Mouse (Mus musculus) hindbrain, postnatal 0 days (tissue): ENCODE data around the gene Ppp1r9b. TPM values are rescaled to one million over a fixed set of nuclear protein-coding genes. Genes with fewer than 3 reads are reported as not detected.
A peak's percentile ranks its signal among the peaks of the same experiment; 100 is the strongest.

ENCODE experiments used
- ATAC-seq: fragments of 200-750 bp; cut with Nextera tagmentation; 2 replicates; pipeline ENCODE4 v1.8.0; 2017; ENCODE audit warnings: mild to moderate bottlenecking, moderate TSS enrichment, moderate library complexity
- DNase-seq: peaks from one replicate; pipeline ENCODE4 v3.0.0-alpha.2; 2015; ENCODE audit warnings: low spot score
- H3K27ac ChIP-seq: fragments of 300-500 bp; sonication (generic); 2 replicates; pipeline ENCODE4 v1.5.1; 2014; ENCODE audit warnings: mild to moderate bottlenecking
- H3K27me3 ChIP-seq: fragments of 300-500 bp; sonication (generic); 2 replicates; pipeline ENCODE4 v1.6.1; 2014; ENCODE audit warnings: low read length, mixed read lengths; ENCODE audit not compliant: insufficient read depth
- H3K36me3 ChIP-seq: fragments of 300-500 bp; sonication (generic); 2 replicates; pipeline ENCODE4 v1.6.1; 2014; ENCODE audit warnings: low read length, mixed read lengths; ENCODE audit not compliant: insufficient read depth
- H3K4me1 ChIP-seq: fragments of 300-500 bp; sonication (generic); 2 replicates; pipeline ENCODE4 v1.6.1; 2014; ENCODE audit warnings: antibody characterized with exemption, low read length, mixed read lengths; ENCODE audit not compliant: insufficient read depth
- H3K4me2 ChIP-seq: fragments of 300-500 bp; sonication (generic); 2 replicates; pipeline ENCODE4 v1.6.1; 2014; ENCODE audit warnings: low read depth, mild to moderate bottlenecking, low read length, moderate library complexity, mixed read lengths
- H3K4me3 ChIP-seq: fragments of 300-500 bp; sonication (generic); 2 replicates; pipeline ENCODE4 v1.5.1; 2014; ENCODE audit warnings: low read length
- H3K9ac ChIP-seq: fragments of 300-500 bp; sonication (generic); replicated peaks from 2 replicates; pipeline ENCODE4 v1.6.1; 2014; ENCODE audit warnings: mild to moderate bottlenecking, low read length, moderate library complexity, mixed read lengths
- H3K9me3 ChIP-seq: fragments of 300-500 bp; sonication (generic); 2 replicates; pipeline ENCODE4 v1.6.1; 2016; ENCODE audit warnings: low read length, mixed read lengths
- CTCF ChIP-seq: IDR thresholded peaks from 2 replicates; pipeline ENCODE4 v1.5.1; 2016; ENCODE audit warnings: antibody characterized with exemption, control low read depth, low read depth
- WGBS: fragments of 180-500 bp; shearing (Covaris S2); extraction: QIAGEN DNeasy Blood & Tissue Kit; methylation state at CpG from one replicate; pipeline ENCODE4 v1.1.7; 2014; 5-methylcytosine and 5-hydroxymethylcytosine counted together
- polyA plus RNA-seq: library from polyadenylated mRNA; unstranded; fragments of >200 nt; fragmentation: Nextera tagmentation; extraction: Ambion mirVana; gene quantifications from 2 replicates; pipeline ENCODE4 v1.2.1, GENCODE M21; 2015
- total RNA-seq: library from RNA; depleted of rRNA; stranded (reverse); fragments of >200 nt; gene quantifications from 2 replicates; pipeline ENCODE4 v1.2.3, GENCODE M21; 2014; rRNA removed

Ppp1r9b gene
- total RNA-seq, result 170 and 190 TPM in 2 replicates
- polyA plus RNA-seq, result 18.8 and 19.4 TPM in 2 replicates

DNA sequence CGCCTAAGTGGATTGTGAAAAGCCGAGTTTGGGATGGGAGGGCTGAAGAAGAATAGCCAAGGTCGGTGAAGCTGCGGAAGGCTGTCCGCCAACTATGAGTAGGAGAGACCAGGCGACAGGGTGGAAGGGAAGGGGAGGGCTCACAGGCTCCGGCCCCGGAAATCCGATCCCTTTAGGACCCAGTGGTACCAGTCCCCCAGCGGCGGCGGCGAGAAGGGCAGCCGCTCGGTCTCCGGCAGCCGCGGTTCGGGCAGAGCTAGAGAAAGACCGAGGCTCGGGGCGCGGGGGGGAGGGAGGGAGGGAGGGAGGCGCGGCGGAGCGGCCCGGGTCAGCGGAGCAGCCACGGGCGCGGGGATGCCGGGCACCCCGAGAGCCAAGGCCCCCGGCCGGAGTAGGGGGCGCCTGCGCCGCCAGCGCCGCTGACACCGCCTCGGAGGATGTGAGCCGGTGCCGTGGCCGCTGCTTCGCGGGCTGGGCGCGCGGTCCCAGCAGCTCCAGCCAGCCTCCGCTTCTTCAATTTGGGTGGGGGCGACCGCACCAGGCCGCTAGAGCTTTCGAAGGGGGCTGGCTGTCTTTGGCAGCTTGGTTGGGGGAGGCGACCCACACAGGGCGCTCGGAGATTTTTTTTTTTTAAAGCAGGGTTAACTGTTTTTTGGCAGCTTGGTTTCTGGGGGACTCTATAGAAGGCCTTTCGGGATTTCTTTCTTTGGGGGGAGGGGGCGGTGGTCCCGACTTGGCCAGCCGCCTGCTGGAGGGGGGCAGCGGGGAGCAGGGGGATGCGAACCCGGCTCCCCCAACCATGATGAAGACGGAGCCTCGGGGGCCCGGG is at the start of gene Ppp1r9b:
Gene Ppp1r9b (plus strand): TSS at position 287 of the 829 bp plus-strand sequence.
- Histone ChIP-seq H3K4me2 (peak within 1 kb of the TSS; percentile 99), H3K4me1 (peaks cover 48% of the 10 kb centered on the region), H3K9me3 (no peaks in the 10 kb centered on the region), H3K27me3 (no peaks in the 10 kb centered on the region), H3K4me3 (peak within 1 kb of the TSS; percentile 74), H3K36me3 (no peaks in the 10 kb centered on the region), H3K27ac (peak within 1 kb of the TSS; percentile 89), H3K9ac (peak within 1 kb of the TSS; percentile 85)
- DNase-seq (peak; percentile 93), ATAC-seq (peak; percentile 87)
- 2% methylated on average over 60 of the region's 69 CpGs for WGBS
- TF ChIP-seq CTCF, result peak; percentile 79

DNA sequence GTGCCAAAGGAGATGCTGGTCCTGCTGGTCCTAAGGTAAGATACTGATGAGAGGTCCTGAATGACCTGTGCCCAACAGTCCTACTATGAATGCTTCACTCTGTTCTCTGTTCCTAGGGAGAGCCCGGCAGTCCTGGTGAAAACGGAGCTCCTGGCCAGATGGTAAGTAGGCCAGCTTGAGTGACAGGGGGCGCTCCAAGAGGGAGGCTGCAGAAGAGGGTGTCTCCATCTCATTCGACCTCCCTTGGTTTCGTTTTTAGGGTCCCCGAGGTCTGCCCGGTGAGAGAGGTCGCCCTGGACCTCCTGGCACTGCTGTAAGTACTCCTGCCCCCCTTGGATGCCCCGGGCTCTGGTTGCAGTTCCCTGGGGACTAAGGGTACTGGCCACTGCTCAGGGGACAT is 49.7 kb upstream of the Ppp1r9b start:
- Histone ChIP-seq H3K36me3 (no peaks in the 10 kb centered on the region), H3K4me1 (no peaks in the 10 kb centered on the region), H3K4me3 (no peak overlapping the region), H3K9ac (no peak overlapping the region), H3K27me3 (peaks cover 10% of the 10 kb centered on the region; the same call in 1 of the 2 replicates), H3K4me2 (no peak overlapping the region), H3K27ac (no peak overlapping the region), H3K9me3 (no peaks in the 10 kb centered on the region)
- WGBS, result 55% methylated on average over 9 of the region's 9 CpGs
- no peak for TF ChIP-seq CTCF
- ATAC-seq (no peak), DNase-seq (no peak)

DNA sequence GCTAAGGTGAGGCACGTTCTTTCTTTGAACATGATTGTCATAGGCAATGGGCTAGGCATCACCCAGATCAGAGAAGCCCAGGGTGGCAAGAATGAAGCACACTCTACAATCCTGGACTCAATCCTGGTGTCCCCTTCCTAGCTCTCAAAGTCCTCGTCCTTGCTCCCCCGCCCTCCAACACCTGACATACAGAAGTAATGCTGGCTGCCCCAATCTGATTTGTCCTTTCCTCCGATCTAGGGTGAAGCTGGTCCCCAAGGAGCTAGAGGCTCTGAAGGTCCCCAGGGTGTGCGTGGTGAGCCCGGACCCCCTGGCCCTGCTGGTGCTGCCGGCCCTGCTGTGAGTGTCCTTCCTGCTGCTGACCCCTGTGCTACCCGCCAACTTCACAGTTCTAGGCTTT is 49.1 kb upstream of the Ppp1r9b start:
- H3K27me3 ChIP-seq, result 0 out of 2 replicates have a peak, but pooled peaks cover 6% of the 10 kb centered on the region
- WGBS, result 82% methylated on average over 8 of the region's 8 CpGs
- ATAC-seq (no peak), DNase-seq (no peak)
- no peaks in the 10 kb centered on the region for H3K4me1 ChIP-seq
- H3K36me3 ChIP-seq, result no peaks in the 10 kb centered on the region
- no peak for TF ChIP-seq CTCF
- H3K9me3 ChIP-seq, result no peaks in the 10 kb centered on the region
- H3K27ac ChIP-seq, result no peak overlapping the region
- no peak overlapping the region for H3K4me3 ChIP-seq
- H3K4me2 ChIP-seq, result no peak overlapping the region
- no peak overlapping the region for H3K9ac ChIP-seq

DNA sequence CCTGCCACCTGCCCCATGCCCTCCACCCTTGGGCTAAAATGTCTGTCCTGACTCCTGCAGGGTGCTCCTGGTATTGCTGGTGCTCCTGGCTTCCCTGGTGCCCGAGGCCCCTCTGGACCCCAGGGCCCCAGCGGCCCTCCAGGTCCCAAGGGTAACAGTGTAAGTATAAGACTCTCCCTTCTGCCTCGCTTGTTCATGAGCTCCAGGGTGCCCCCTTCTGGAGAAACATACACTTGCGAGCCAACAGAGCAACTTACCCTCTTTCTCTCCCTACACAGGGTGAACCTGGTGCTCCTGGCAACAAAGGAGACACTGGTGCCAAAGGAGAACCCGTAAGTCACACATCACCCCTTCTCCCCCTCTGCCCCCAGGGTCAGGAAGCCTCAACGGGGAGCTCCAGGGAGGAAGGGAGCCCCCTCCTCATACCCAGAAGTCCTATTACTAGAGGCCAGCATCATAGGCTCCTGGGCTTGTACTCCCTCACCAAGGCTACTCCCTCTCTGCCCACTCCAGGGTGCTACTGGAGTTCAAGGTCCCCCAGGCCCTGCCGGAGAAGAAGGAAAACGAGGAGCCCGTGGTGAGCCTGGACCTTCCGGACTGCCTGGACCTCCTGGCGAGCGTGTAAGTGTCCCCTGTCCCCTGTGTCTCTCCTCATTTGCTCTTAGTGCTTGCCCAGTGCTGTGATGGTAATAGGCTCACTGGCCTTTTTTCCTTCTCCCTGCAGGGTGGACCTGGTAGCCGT is 48.4 kb upstream of the Ppp1r9b start:
- Histone ChIP-seq H3K4me1 (no peaks in the 10 kb centered on the region), H3K36me3 (no peaks in the 10 kb centered on the region), H3K4me3 (no peak overlapping the region), H3K27ac (no peak overlapping the region), H3K9me3 (no peaks in the 10 kb centered on the region), H3K4me2 (no peak overlapping the region), H3K27me3 (0 out of 2 replicates have a peak, but pooled peaks cover 3% of the 10 kb centered on the region), H3K9ac (no peak overlapping the region)
- DNase-seq (peak; percentile 23), ATAC-seq (no peak)
- TF ChIP-seq CTCF, result peak; percentile 46
- 57% methylated on average over 12 of the region's 13 CpGs for WGBS

DNA sequence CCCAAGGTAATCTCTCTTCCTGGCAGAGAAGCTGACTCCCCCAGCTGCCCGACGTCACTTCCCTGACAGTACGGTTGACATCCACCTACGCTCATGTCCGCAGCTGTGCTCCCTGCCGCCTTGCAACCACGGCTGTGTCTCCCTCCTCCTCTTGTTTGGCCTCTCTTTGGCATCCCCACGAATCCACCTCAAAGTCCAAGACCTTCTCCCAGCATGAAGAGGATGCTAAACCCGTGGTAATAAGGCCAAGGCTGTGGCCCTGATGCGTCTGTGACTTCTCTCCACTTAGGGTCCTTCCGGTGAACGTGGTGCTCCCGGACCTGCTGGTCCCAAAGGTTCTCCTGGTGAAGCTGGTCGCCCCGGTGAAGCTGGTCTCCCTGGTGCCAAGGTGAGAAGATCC is 47.8 kb upstream of the Ppp1r9b start:
- H3K27ac ChIP-seq, result no peak overlapping the region
- no peaks in the 10 kb centered on the region for H3K36me3 ChIP-seq
- no peaks in the 10 kb centered on the region for H3K4me1 ChIP-seq
- no peak overlapping the region for H3K9ac ChIP-seq
- ATAC-seq, result no peak
- H3K9me3 ChIP-seq, result no peaks in the 10 kb centered on the region
- WGBS, result 79% methylated on average over 15 of the region's 15 CpGs
- no peak for TF ChIP-seq CTCF
- H3K4me2 ChIP-seq, result no peak overlapping the region
- no peak overlapping the region for H3K4me3 ChIP-seq
- no peak for DNase-seq
- no peaks in the 10 kb centered on the region for H3K27me3 ChIP-seq

DNA sequence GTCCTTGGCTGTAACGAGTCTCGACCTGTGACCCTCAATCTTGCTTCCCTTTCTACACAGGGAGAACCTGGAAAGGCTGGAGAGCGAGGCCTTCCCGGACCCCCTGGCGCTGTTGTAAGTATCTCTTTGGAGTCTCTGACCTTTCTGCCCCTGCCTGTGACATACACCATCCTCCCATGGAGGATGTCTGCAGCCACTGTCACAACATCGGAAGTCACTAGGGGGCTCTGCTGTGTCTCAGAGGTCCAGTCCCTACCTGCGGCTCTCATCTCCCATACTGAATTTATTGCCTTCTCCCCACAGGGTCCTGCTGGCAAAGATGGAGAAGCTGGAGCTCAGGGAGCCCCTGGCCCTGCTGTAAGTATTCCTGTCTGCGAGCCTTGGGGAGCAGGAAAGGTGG is 46.5 kb upstream of the Ppp1r9b start:
- DNase-seq (no peak), ATAC-seq (no peak)
- TF ChIP-seq CTCF, result peak; percentile 15; the same call in 1 of the 2 replicates
- Histone ChIP-seq H3K36me3 (no peaks in the 10 kb centered on the region), H3K4me2 (no peak overlapping the region), H3K4me3 (no peak overlapping the region), H3K9me3 (no peaks in the 10 kb centered on the region), H3K4me1 (no peaks in the 10 kb centered on the region), H3K27me3 (no peaks in the 10 kb centered on the region), H3K9ac (no peak overlapping the region), H3K27ac (no peak overlapping the region)
- 25% methylated on average over 8 of the region's 8 CpGs for WGBS
